Mouse (Mus musculus) liver, postnatal 0 days (tissue): ENCODE measurements at regions not wholly inside any gene's neighbourhood (a gene's known extent, or its start where the extent isn't known, plus 50 kb on each side); places are given as distances from the start of the nearest gene placed in this dataset.

Experiments used
- CTCF ChIP-seq: sonication (generic); IDR thresholded peaks from 2 replicates; pipeline ENCODE4 v1.5.1; 2016; ENCODE audit warnings: antibody characterized with exemption, low read depth
- EP300 ChIP-seq: IDR thresholded peaks from 2 replicates; pipeline ENCODE4 v1.6.1; 2016; ENCODE audit warnings: antibody characterized with exemption, low read depth, mild to moderate bottlenecking

DNA sequence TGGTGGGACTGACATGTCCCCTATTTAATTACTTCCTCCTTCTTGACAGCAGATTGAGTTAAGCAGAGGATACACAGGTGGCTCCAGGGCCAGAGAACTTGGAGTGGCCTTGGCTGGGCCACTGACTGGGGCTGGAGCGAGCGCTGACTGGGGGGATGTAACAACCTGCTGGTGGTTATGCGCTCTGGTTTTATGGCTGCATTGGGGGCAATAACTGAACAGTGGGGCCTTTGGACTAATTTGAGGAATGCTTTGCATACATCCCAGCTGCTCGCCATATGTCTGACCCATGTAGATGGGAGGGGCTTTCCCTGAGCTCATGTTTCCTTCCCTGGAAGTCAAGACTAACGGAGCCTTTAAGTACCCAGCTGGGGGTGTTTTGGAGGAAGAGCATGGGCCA is 163.0 kb downstream of the Mid1ip1 start:
- TF ChIP-seq CTCF, result no peak
- TF ChIP-seq EP300, result no peak
